Mouse (Mus musculus) brain, embryonic 14.5 days (tissue): ENCODE data around the gene Lce1e.

Experiments used
- CTCF ChIP-seq: fragments of 200-500 bp; IDR thresholded peaks from 2 replicates; pipeline ENCODE4 v1.5.1; 2012; ENCODE audit warnings: inconsistent platforms, mild to moderate bottlenecking, moderate library complexity, borderline replicate concordance; ENCODE audit not compliant: insufficient read depth, insufficient read length; ENCODE audit errors: extremely low read depth
- POLR2A ChIP-seq: fragments of 200-500 bp; IDR thresholded peaks from 2 replicates; pipeline ENCODE4 v1.6.1; 2012; ENCODE audit warnings: mild to moderate bottlenecking, inconsistent platforms, borderline replicate concordance; ENCODE audit not compliant: poor library complexity, insufficient read depth, insufficient read length, severe bottlenecking; ENCODE audit errors: extremely low read depth

DNA sequence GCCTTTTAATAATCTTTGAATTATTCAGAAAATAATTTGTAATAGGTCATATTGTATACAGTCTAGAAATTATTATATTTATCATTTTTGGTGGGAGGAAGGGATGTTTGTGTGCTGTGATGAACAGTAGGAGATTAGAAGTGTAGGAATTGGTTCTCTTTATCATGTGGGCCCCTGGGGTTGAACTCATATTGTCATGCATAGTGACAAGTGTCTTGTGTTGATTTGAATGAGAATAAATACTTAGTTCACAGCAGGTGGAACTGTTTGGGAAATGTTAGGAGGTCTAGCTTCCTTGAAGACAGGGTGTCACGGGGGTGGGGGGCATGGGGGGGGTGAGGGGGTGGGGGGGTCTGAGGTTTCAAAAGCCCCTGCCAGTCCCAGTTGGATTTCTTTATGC, 14.3 kb downstream of the Lce1e start:
- TF ChIP-seq CTCF: no peak
- no peak for TF ChIP-seq POLR2A
